Mouse (Mus musculus): Measurements from ENCODE around the gene Isca2. TPM values are rescaled to one million over a fixed set of nuclear protein-coding genes. Genes with fewer than 3 reads are reported as not detected.

Gene Isca2
- total RNA-seq, 2 experiments from 2014 or later: 53.6 to 62.5 TPM

DNA sequence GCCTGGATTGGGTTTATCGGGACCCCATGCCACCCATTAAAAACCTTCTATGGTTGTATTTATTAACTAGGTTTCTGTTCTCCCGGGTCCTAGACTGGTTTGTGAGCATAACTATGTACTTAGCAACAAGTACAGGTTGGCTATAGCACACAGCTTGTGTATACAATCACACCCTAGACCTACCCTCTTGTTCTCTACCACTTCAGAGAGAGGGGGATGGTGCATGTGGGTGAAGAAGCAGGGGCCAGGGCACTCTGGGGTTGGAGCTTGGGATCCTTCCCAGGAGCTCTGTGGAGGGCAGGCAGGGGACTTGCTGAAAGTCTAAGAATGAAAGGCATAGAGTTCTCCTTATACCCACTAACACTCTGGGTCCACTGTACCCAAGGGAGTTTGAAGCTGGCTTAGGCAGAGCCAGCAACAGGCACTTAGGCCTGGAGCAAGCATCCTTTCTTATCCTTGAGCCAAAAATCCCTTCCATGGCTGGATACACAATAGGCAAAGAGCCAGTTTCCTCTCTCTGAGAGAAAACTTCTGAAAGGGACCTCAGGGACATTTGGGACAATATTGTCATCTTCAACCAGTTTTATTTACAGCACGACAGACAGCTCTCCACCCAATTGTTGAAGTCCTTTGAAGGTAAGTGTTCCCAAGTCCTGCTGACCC, 41.7 kb downstream of the Isca2 start:
- DNase-seq (ENCODE audit: low spot score in 2 of 2): no peak

DNA sequence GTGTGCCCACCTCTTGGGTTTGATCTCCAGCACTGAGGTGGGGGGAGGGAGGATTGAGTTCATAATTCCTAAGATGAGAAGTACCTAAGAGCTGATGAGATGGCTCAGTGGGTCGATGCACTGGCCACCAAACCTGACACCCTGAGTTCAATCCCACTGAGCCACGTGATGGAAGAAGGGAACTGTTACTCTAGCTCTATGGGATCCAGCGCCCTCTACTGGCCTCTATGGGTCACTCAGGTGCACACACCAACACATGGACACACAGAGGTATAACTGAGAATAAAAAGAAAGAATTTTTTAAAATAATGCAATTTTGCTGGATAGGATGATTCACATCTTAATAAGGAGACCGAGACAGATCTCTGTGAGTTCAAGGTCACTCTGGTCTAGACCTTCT, 45.4 kb downstream of the Isca2 start:
- DNase-seq (ENCODE audit: low spot score in 2 of 2): no peak

DNA sequence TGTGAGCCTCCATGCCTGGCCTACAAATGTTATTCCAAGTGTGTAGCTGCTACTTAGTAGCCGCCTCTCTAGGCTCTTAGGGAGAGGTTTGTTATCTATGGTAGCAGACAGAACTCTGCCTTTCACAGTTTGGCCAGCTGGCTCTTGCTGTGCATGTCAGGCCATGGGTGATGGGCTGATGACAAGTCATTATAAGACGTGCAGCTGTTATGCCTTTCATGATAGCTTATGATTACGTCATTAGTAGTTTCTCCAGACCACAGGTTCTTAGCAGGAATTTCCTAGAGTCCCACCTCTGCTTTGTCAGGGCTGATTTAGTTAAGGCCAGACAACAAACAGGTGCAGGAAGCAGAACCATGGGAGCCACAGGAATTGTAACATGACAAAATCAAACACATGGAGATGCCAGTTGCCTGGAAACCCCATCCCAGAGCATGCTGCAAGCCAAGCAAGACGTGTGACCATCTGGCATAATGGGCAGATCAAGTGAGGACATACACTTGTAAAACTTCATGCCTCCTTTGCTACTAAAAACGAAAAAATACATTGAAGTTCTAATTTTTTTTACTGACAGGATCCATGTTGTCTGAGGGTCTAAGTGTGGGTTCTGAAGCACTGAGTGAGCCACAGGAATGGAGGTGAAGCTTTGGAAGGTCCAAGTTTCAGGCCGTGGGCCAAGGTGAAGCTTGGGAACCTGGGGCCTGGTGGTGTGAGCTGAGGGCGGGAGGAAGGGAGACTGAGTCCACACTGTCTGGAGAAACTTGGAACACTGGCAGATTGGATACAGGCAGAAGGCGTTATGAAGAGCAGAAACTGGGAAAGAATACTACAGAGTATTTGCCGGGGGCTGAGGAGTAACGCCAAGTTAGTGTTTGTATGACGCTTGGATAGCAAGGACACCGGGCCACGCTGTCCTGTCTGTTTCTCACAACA, 46.5 kb downstream of the Isca2 start:
- peak; percentile 40 to 53 for DNase-seq (ENCODE audit: low spot score in 2 of 2)

DNA sequence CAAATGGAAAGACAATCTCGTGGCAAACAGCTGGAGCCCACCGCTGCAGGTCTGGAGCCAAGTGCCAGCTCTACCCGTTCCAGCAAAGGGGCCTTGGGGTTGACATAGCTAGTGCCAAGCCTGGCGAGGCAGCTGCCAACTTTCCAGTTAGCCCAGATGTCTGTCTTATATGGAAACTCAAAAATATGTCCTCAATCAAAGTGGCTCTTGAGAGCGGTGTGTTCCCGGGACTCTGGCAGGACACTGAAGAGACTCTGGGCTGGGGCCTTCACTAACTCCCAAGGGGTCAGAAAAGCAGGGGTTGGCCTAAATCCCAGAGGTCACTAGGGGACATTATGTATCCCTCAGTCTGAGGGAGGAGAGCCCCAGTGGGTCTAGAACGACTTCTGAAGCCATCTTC, 50.5 kb downstream of the Isca2 start:
- no peak for DNase-seq (ENCODE audit: low spot score in 2 of 2)

DNA sequence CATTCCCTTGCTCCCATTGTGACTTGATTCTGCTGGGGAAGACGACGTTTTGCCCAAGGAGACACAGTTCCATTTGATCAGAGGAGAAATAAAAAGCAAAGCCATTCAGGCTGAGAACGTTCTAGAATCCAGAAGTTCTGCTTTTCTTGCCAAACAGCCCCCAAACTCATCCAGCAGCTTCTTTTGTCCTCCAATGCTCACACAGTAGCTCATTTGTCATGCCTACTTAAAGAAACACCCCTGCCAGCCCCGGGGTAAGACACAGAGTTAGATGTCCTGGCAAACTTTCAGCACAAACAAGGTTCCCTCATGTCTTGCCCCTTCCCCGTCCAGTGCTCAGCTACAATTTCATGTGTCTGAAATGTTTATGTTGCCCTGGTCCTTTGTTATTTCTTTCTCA, 51.2 kb downstream of the Isca2 start:
- no peak for DNase-seq (ENCODE audit: low spot score in 2 of 2)

Other genes starting within 250 kb of the Isca2 start
- gene Vsx2, start 203.5 kb upstream of the Isca2 start, total RNA-seq (2021): under 1 TPM; 0.11 to 0.27 TPM
- gene Abcd4, start 155.8 kb upstream of the Isca2 start, total RNA-seq (2021): 10 to 100 TPM; 11.7 to 13.2 TPM
- gene Vrtn, start 132.2 kb upstream of the Isca2 start, total RNA-seq (2021): not detected
- gene Syndig1l, start 74.4 kb upstream of the Isca2 start, total RNA-seq (2021): 10 to 100 TPM in 1 of 2 experiments, 1 to 10 TPM in 1; 9.2 to 10.7 TPM
- gene Npc2, start 99 bp upstream of the Isca2 start, total RNA-seq (2021): 10 to 100 TPM; 36.7 to 38.0 TPM
- gene Ltbp2, start 103.3 kb downstream of the Isca2 start, total RNA-seq (2021): 1 to 10 TPM; 1.3 TPM
- gene Fcf1, start 197.6 kb downstream of the Isca2 start, total RNA-seq (2021): 10 to 100 TPM; 33.8 to 34.9 TPM
- 10 to 100 TPM; 79.5 to 91.8 TPM for gene Arel1, start 197.6 kb downstream of the Isca2 start, total RNA-seq (2021)
- 100 to 1,000 TPM; 120 to 131 TPM for gene Ylpm1, start 223.1 kb downstream of the Isca2 start, total RNA-seq (2021)